Mouse (Mus musculus) spleen, postnatal 4 days (tissue): Measurements from ENCODE around the gene Epn3.

ENCODE experiments used
- DNase-seq, 2 experiments: peaks; one replicate each; pipeline ENCODE4 v3.0.0; 2022; ENCODE audit warnings: low spot score in 2 of 2

Epn3 gene

DNA sequence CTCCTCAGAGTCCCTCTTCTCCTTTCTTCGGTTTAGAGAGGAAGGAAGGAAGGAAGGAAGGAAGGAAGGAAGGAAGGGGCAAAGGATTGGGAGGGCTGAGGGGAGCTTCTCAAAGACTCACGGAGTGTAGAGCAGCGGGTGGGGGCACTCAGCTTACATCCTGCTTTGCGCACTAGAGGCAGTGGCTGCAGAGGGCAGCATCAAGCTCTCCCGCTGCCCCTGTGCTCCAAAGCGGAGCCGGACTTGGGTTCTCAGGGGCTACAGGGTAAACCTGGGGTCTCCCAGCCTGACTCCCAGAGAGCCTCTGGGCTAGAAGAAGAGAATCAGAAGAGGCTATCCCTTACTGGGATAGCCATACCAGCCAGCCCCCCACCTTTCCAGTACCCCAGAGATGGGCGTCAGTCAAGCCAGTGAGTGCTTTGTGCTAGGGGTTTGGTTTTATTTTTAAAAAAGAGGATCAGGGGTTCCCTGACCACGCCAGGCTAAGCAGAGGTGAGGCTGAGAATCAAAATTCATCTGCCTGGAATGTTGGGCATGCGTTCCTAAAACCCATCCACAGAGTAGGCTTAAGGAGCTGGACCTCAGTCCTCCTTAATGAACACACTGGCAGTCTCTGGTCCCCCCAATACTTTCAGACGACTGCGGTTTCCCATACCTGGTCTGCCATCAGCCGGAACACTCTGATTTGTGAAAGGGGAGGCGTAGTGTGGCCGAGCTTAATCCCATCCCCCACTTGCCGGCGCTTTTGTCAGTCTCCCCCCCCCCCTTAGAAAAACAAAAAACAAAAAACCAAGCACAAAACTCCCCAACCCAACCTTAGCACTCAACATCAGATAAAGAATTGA, 27.8 kb downstream of the Epn3 start:
- DNase-seq, result no peak

DNA sequence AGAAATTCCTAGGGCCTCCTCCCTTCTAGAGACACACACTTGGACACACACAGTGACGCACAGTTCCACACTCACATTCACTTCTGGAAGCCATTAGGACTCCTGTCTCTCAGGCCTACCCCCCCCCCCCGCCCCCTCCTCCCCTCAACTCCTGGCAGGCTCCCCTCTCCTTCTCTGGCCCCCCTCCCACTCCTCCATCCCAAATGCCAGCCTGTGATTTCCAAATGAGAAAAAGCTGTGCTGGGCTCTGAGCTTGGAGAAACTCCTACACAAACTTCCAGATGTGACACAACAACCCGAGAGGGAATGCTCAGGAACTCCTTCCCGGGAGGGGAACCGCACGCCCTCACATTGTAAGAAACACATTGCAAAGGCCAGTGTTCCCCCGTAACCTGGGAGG, 29.4 kb downstream of the Epn3 start:
- DNase-seq, result no peak

DNA sequence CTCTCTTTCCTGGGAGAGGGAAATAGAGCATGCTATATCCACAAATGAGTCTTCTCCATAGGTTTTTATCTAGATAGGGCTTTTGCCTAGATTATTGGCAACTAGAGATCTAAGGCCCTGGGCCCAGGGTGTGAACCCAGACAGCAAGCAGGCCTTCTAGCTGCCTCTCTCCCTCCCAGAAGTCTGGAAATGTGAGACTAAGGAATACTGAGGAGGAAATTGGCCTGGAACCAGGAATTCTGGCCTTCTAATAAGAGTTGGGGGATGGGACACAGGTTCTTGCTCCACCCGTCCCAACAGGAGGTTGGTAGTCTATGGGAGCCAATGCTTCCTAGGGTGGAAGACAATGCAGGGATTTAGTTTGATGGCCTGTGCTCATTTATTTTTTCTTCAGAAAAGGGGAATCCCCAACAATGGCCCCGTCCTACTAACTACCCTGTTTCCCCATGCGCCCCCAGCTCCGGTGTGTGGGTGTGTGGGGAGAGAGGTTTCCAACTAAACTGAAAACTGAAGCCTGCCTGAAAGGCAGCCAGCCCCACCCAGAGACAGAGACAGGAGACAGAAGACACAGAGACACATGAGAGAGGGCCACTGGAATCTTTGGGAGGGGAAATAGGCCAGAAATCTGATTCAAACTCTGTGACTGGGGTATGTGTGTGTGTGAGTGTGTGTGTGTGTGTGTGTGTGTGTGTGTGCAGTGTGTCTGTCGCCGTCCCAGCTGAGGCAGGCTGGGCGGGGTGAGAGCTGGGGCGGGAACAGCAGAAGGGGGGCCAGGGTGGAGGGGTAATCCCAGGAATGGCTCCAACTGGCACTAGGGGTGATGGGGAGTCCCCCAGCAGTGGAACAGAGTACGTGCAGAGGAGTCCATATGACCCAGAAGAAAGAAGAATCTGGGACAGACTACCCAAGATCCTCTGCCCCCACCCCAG, 30.4 kb downstream of the Epn3 start:
- no peak for DNase-seq

DNA sequence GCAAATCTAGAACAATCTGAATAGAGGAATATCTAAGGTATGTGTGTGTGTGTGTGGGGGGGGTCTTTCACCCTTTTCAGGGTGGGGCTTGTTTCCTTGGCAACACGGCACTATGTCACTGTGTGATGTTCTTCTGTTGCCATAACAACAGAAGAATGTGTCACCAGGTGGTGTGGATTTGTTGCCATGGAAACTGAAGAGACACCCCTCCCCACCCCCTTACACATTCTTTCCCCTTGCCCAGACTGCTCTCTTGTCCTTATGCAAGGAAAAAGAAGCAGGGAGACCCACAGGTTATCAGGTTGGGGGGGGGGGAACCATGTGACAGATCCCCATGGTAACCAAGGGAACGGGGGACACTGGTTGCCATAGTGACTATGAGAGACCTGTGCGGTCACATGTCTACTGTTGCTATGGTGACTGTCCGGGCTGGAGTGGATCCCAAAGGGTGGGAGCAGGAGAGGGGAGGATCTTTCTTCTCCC, 31.2 kb downstream of the Epn3 start:
- no peak for DNase-seq

DNA sequence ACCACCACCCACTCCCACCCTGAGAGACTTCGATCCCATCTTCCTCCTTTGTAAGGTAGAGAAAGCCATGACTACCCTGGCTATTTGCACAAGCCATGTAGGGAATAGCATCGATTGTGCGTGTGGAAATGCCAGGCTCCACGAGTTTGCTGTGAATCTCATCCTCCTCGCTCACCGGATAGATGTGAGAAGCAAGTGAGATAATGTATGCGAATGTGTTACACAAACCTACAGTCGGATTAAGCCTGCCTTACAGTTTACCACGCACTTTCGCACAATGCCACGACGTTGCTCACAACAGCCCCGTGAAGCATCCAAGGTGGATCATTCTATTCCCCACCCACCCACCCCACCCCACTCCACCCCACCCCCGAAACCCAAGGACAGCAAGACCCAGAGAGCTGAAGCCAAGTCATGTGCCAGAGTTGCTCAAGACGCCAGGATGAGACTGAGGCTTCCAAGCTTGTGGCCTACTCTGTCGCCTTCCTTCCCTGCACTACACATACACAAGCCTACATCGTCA, 33.4 kb downstream of the Epn3 start:
- DNase-seq, result no peak

DNA sequence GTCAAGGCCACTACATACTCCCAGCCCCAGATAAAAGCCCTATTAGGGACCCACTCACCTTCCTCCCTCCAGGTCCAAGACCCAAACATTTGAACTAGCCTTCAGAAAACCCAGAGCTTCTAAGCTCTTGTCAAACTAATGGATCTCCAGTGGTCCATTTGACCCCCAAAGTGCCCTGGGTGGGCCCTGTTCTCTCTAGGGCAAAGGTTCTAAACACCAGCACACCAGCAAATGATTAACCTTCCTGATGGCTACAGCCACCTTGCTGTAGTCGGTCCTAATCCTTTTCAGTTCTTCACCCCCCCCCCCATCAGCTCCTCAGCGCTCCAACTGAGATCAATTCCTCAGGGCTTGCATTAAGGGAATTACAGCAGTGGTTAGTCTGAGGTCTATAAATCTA, 35.6 kb downstream of the Epn3 start:
- DNase-seq, result no peak

DNA sequence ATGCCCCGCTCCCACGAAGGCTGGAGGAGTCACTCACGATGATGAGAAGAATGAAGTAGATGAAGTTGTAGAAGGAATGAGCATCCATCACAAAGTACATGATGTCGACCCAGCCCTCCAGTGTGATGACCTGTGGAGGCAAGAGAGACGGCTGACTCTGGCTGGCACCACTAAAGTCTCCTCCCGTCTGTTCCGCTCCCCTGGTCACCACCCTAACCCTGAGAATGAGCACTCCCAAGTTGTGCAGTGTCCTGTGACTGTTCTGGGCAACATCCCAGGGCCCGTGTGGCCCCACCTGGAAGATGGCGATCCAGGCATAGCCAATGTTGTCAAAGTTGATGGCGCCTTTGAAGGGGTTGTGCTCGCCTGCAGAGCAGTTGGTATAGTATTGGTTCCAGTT, 37.9 kb downstream of the Epn3 start:
- DNase-seq, result no peak

DNA sequence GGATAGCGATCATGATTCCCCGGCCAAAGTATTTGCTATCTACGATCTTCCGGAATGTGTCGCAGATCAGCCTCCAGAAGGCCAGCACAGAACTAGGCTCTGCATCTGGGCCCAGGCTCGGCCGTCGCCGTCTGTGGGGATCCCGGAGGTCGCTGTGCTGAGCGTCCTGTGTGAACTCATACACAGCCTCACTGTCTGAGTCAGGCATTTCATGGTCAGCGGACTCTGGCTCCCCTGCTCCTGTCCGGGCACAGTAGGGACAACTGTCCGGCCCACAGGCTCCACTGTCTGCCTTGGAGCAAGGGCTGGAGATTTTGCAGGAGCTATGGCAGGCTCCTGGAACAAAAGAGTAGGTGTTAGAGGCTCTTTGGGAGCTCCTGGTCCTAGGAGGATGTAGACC, 42.8 kb downstream of the Epn3 start:
- no peak for DNase-seq

DNA sequence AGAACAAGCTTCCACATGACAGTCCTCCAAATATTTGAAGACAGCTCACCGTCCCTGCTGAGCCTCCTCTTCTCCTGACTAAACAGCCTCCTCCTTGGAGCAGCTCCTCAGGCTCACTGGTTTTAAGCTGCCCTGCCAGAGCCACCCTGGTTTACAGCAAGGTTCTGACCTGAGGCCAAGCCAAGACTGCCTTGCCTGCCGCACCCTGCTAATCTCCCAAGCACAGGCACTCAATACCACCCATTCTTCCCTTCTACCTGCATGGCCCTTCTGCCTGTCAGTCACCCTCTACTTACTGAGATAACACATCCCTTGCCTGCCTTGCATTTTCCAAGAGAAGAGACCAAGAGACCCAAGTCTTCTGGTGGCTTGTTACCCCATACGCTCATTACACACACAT, 43.4 kb downstream of the Epn3 start:
- peak; percentile 73 to 80 for DNase-seq

DNA sequence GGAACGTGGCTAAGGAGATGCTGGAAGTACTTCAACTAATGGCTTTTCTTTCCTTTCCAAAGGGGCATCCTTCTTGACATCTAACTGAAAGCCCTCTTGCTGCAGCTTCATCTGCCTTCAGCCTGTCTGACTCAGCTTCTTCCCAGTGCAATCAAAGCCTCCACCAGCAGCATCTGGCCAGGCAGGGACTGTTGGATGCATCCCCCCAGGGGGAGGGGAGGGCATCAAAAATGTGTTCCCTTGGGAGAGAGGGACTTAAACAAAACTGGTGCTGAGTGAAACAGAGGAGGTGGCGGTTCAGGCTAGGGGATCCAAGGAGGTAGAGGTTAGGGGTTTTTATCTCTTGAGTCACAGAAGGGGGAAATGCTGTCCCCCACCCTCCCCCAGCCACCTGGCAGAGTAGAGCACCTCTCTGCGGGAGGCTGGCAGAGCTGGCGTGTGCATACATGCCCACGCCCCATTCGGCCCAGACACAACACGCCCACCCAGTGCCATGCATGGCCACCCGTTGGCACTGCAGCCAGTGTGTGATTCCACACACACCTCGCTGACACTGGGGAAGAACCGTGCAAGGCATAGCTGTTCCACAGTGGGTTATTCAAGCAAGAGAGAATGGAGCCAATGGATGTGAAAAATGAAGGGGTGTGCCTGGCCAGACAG, 44.5 kb downstream of the Epn3 start:
- peak; percentile 56 to 77 for DNase-seq

DNA sequence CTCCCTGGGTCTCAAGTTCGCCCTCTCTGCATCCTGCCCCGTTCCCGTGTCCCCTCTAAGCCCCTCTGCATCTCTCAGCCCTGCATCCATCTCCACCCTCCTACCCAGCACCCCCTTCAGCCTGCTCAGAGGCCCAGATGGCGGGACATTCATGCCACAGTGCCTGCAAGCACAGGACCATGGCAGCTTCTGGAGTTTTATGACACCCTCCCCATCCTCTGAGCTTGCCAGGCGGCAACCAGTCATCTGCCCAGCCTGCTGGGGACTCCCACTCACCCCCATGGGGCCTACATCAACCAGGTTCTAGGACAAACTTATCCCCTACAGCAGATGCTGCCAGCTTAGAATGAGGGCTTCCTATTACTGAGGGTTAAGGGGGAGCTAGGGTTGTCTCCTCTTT, 45.0 kb downstream of the Epn3 start:
- DNase-seq, result no peak

DNA sequence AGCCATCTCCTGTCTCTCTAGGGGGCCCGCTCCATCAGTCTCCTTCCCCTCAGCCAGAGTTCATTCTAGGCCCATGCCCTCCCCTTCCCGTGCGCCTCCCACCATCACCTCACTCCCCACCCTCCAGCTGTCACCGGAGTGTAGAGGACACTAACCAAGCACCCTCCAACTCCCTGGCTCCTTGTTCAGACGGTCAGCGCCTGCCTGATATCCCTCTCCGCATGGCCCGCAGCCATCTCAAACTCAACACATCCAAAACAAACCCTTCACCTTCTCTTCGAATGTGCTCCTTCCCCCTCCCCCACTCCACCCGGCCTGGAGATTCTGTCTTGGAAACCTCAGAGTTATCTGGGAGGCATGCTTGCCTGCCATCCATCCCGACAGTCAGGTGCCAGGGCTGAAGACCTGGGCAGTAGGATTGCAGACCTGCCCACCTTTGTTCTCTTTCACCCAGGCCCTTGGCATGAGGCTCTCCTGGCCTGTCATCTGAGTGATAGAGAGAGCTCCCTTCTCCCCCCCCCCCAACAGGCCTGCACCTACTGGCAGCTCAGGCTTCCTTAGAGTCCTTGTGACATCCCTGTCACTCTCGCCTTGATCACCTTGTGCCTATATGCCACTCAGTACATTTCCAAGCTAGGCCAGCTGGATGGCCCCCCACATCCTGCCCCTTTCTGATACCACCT, 48.5 kb downstream of the Epn3 start:
- no peak for DNase-seq

DNA sequence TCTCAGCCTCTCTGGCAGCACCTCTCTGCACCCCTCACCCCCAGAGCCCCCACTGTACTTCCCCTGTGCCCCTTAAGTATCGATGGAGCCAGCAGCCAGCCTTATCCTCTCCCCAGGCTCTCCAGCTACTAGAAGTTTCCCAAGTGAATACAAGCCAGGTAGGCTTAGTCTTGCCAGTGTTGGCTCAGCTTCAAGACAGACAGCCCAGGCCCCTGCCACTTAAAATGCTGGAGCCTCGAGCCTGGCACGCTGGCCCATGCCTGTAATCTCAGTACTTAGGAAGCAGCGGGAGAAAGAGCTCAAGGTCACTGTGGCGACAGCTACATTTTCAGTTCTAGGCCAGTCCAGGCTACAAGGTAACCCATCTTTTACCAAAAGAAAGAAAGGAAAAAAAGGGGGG, 49.9 kb downstream of the Epn3 start:
- no peak for DNase-seq

DNA sequence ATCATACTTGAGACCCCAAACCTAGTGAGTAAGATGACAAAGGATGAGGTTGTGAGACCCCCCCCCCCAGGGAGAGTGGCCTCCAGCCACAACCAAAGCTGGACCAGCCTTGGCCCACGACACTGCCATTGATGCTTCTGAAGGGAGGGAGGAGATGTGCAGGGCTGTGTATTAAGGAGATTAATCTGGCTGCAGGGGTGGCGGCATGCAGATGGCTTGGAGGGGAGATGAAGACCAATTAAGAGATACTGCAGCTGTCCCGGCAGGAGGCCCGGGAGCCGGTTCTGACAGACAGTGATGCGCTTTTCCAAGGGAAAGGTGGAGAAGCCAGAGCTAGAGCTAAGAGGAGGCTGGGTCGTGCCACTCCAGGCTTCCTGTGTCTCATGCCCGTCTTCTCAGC, 50.5 kb downstream of the Epn3 start:
- DNase-seq, result no peak

DNA sequence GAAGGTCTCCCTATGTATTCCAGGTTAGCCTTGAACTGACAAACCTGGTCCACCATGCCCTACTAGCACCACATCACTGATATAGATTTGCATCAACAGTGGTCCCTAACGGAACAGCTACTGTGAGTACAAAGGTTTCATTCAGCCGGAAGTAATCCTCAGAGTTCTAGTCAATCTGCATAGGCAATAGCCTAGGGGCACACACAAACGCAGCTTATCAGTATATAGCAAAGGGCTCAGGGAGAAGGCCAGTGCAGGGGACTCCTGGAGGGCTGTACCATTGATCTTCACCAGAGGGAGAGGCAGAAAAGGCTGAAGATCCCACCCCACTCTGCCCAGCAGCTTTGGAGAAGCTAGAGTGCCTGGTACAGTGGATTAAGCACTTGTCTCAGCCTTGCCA, 52.8 kb downstream of the Epn3 start:
- DNase-seq, result no peak

DNA sequence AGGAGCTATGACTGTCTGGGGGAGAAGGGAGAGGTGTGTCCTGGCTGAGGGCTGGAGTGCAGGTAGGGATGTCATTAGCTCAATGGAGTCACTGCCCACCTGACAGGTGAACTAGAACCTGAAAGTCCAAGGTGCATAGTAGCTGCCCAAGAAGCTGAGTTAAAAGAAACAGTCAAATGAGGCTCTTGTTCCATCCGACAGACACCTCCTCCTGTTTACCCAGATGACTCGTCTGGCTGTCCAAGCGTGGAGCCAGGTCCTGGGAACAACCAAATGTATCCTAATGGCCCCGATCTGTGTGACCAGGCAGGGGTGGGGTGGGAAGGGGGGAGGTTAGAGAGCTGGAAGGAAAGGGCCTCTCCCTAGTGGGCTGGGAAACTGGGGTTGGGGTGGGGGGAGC, 54.5 kb downstream of the Epn3 start:
- DNase-seq, result no peak

DNA sequence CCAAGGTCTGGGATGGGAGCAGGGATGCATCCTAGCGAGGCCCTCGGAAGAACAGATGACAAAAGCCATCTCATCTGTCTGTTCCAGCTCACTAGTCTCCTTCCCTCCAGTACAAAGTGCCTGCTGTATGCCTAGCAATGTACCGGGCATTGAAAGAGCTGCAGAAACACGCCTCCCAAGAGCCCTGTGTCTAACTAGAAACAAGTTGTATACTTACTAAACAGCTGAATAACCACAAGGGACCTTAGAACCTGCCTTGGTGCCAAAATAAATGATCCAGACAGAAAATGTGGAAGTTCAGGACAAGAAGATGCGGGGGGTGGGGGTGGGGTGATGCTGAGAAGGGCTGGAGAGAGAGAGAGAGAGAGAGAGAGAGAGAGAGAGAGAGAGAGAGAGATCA, 54.9 kb downstream of the Epn3 start:
- no peak for DNase-seq

DNA sequence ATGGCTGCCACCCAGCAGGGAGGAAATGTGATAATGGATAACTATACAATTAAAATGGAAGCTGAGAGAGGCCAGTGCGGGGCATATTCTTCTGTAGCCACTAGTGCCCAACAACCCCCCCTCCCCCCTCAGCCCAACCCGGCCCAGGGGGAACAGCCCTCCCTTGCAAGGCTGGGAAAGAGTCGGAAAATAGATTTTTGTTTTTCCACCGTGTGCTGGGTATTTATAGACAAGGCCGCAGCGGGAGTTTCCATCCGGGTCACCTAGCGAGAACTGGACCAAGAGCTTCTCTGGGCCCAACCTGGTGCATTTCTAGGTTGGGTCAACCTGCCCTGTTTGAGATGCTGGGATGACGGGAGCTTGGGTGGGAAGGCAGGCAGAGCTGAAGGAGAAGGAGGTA, 58.0 kb downstream of the Epn3 start:
- no peak for DNase-seq

DNA sequence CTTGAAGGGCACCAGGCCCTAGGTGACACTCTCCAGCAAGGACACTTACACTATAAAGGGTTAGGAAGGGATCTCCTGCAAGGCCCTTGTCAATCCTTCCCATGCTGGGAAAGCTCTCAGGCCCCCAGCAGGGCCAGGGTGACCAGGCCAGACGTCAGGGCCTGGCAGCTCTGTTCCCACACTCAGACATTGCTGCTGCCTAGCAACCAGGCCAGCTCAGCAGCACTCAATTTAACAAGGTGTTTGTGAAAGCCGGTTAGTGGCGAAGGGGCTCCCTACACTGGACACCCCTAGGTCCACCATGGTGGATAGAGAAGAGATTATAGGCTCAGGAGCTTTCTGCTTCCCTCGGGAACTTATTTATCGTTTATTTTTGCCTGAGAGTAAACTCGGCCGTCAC, 58.7 kb downstream of the Epn3 start:
- DNase-seq, result no peak

DNA sequence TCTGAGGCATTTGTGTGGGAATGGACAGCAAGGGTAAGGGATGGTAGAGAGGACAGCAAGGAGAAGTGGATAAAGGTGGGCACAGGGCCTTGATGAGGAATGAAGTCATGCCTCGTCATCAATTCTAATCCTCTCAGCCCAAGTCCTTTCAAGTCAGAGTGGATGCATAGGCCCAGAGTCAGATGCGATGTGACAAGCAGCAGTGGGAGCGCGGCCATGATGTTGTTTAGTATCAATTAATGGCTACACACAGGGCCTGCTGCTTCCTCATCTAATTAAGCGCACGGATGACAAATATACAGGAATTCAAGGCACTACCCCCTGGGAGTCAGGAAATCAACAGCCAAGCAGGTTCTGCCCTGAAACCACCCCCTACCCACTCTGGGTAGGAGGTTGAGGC, 59.4 kb downstream of the Epn3 start:
- DNase-seq, result no peak
